Mouse (Mus musculus) MN1 (cell line): ENCODE data around the gene Zfp830.

Source experiments
- DNase-seq: peaks from one replicate; pipeline ENCODE4 v3.0.0-alpha.2; 2016; ENCODE audit warnings: low spot score

Gene Zfp830

DNA sequence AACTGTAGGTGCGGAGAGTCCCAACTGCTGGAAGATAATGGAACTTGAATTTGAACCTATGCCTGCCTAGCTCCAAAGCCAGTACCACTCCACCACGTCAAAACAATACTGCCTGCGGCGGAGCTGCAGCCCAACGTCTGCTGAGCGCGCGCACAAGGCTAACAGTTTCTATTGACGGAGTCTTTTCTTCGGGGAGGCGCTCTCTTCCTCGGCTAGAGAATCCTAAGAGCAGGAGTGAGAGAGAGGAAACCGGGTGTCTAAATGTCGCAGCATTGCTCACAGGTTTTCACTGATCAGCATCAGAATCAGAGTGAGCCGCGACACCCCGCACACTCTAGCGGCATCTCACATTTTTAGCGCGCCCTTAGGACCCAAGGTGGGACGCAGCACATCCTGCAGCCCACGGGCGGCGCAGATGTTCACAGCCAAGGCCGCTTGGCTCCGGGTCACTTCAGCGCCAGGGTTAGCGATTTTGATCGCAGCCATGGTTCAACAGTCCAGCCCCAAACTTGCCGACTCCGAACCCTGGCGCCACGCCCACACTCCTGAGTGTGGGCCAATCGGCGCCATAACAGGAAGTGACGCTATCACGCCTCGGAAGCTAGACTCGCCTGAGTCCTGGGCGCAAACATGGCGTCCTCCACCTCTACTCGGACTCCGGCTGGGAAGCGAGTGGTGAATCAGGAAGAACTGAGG, at the start of gene Zfp830, which contains the start of gene Cct6b:
Gene Zfp830, plus strand, starts transcription at position 604 of the 696 bp plus-strand sequence.
Gene Cct6b, minus strand, starts transcription at position 580 of the 696 bp plus-strand sequence.
- peak; percentile 96 for DNase-seq

- DNase-seq, result no peak
These were observed 44.9 kb upstream of the Zfp830 start for GRCm38 (mm10) chr11:82719294-82719693.

GRCm38 (mm10) chr11:82726862-82727261, 37.3 kb upstream of the Zfp830 start:
- no peak for DNase-seq

DNA sequence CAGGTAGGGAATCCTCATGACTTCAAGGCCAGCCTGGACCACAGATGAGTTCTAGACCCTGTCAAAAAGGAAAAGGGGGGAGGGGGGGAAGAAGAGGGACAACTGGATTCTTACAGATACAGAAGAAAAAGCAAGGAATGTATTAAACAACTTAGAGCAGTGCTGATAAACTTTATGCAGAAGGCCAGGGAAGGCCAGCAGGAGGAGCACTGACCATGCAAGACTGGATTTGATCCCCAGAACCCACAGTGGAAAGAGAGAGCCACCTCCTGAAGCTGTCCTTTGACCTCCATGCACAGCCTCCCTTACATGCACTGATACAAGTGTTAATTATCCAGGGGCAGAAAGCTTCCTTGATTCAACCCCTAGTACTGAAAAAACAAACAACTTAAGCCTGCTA, 29.9 kb upstream of the Zfp830 start:
- DNase-seq, result no peak

GRCm38 (mm10) chr11:82739006-82739405, 25.1 kb upstream of the Zfp830 start:
- no peak for DNase-seq

GRCm38 (mm10) chr11:82746138-82746537, 18.0 kb upstream of the Zfp830 start:
- DNase-seq, result peak; percentile 25

- DNase-seq, result peak; percentile 9
These were observed 17.2 kb upstream of the Zfp830 start for GRCm38 (mm10) chr11:82746857-82747366.

DNA sequence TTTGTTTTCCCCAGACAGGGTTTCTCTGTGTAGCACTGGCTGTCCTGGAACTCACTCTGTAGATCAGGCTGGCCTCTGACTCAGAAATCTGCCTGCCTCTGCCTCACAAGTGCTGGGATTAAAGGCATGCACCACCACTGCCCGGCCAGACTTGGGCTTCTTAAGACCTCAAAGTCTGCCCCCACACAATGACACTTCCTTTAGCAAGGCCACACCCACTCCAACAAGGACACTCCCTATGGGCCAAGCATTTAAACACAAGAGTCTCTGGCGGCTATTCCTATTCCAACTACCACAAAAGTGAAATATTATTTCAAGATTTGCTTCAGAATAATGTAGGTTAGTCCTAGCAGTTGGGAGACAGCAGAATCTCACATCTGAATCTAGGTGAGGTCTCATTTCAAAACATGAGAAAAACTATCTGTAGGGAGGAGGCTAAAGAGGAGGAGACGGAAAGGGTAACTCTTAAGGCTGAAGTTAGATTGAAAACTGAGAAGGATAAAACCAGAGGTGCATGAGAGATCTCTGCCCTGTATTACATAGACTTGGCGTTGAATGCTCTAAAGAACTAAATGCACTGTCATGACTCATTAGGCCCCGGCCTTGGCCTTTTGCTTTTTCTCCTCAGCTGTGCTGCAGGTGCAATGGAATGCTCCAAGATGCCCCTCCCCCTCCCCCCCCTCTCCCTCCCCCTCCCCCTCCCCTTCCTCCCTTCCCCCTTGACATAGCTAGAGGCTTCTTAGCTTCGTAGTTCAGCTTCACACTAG, 11.6 kb upstream of the Zfp830 start:
- no peak for DNase-seq

DNA sequence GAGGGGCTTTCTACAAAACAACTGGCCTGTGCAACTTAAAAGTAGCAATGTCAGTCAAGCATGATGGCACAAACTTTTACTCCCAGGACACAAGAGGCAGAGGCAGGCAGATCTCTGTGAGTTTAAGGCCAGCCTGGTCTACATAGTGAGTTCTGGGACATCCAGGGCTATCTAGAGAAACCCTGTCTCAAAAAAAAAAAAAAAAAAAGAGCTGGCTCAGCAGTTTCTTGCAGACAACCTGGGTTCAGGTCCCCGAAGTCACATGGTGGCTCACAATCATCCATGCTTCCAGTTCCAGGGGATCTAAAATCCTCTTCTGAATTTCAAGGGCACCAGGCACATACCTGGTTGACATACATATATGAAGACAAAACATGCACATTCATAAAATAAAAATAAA, 8.2 kb upstream of the Zfp830 start:
- DNase-seq, result no peak

DNA sequence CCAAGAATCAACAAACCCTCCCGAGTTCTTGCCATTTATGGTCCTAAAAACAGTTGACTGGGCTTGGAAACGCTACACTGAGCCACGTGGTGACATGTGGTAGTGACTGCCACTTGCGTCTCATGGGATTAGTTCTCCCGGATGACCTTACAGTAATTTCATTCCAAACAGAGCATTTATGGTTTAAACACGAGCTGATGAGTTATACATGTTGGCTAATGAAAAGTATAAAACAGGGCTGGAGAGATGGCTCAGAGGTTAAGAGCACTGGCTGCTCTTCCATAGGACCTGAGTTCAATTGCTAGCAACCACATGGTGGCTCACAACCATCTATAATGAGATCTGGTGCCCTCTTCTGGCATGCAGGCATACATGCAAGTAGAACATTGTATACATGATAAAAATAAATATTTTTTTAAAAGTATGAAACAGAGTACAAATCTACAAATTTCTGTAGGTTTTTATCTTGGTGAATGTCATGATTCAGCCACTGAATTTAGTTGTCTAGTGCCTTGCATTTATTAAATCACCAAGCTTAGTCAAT, 1.8 kb upstream of the Zfp830 start:
- DNase-seq, result no peak

DNA sequence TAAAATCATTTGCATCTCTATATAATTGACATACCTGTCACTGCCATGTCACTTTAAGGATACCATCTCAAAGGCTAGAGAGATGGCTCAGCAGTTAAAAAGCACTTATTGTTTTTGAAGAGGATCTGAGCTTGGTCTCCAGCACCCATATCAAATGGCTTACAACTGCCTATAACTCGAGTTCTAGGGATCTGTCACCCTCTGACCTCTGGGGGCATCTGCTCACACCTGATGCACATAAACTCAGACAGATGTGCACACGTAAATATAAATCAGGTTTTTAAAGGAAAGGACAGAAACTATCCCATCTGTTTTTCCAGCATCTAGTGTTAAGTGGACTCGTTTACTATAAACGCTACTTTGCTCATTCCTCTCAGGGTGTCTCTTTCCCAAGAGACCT, 884 bp upstream of the Zfp830 start:
- peak; percentile 18 for DNase-seq

GRCm38 (mm10) chr11:82764438-82764924, 336 bp downstream of the Zfp830 start:
- no peak for DNase-seq

DNA sequence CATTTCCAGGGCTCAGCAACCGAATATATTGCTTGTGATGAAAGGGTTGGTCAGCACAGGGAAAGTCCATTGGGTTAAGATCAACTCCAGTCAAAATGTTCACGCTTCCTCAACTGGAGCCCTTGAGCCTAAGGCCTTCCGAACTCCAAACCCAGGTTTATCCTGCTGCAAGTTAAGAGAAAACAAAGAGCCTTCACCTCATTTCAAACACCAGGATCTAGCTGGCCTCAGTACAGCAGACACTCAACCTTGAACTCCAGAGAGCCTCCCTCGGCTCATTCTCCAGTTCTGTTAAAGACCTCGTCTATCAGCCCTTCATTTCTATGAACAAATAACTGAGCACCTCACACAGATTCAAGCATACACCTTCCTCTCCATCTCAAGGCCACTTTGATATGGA, 16.0 kb downstream of the Zfp830 start:
- no peak for DNase-seq

GRCm38 (mm10) chr11:82780983-82781903, 17.1 kb downstream of the Zfp830 start, which contains the start of gene Lig3:
Gene Lig3, plus strand, starts transcription at chr11:82781108.
- peak; percentile 93 for DNase-seq

GRCm38 (mm10) chr11:82782197-82782596, 18.1 kb downstream of the Zfp830 start:
- DNase-seq, result no peak

GRCm38 (mm10) chr11:82783453-82783852, 19.3 kb downstream of the Zfp830 start:
- no peak for DNase-seq

- DNase-seq, result no peak
These were observed 42.5 kb downstream of the Zfp830 start for GRCm38 (mm10) chr11:82806656-82807055.

DNA sequence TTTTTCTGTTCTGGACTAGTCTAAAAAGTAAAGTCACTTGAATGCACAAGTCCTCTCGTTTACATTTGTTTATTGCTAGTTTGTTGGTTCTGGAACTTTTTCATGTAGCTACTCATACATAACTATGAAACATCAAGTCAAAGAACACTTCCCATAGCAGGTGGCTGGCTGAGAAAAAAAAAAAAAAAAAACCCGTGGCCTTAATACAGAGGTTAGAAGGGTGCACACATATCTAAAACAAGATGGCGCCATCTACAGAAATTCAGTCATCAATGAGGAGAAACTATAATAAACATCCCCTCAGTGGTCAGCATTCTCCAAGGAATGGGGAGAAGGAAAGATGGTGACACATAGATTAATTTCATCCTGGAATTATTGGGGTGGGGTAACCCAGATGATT, 43.2 kb downstream of the Zfp830 start:
- DNase-seq, result no peak

DNA sequence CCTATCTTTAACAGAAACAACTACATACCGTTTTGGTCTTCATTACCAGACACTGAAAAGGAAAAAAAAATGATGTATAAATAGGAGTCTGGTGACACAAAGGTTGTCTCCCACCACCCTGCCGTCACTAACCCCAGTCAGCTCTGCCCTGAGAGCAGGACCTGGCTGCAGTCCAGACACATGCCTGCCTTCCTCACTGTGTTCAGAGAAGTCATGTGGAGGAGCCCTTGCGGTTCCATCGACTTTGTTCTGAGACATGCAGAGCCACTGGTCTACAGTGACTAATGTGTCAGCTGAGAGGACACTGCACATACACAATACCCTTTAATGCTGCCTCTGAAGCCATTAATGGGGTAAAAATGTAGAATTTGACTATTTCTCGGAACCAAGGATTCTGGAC, 44.3 kb downstream of the Zfp830 start:
- no peak for DNase-seq
